Mouse (Mus musculus): ENCODE results near the gene Npas2. TPM values are rescaled to one million over a fixed set of nuclear protein-coding genes. Genes with fewer than 3 reads are reported as not detected.

The Npas2 gene
- total and polyA plus RNA-seq, 3 experiments: not detected

GRCm38 (mm10) chr1:39260183-39260978 lies 66.8 kb downstream of the Npas2 start:
- H3K4me1 ChIP-seq (ENCODE audit: control insufficient read depth in 1 of 2, insufficient read depth in 2 of 2, low read length in 2 of 2): no peaks in the 10 kb centered on the region
- H3K36me3 ChIP-seq (ENCODE audit: control insufficient read depth in 1 of 2, insufficient read depth in 2 of 2, low read length in 2 of 2): no peaks in the 10 kb centered on the region
- no peak for DNase-seq (ENCODE audit: low read depth, low spot score)
- H3K9me3 ChIP-seq (replicated peaks; ENCODE audit: insufficient read depth, low read length): no peaks in the 10 kb centered on the region
- no peaks in the 10 kb centered on the region for H3K79me2 ChIP-seq (ENCODE audit: control insufficient read depth, insufficient read depth, low read length, poor library complexity)
- 0 out of 4 replicates have a peak, but pooled peaks cover 0 to 1% of the 10 kb centered on the region in 2 experiments for H3K27me3 ChIP-seq (ENCODE audit: control insufficient read depth in 1 of 2, insufficient read depth in 2 of 2, low read length in 2 of 2)
- no peak overlapping the region for H3K27ac ChIP-seq (ENCODE audit: control insufficient read depth, low read depth, low read length)
- no peak overlapping the region for H3K4me3 ChIP-seq (ENCODE audit: control insufficient read depth in 1 of 2, insufficient read depth in 1 of 2, low read depth in 2 of 2, low read length in 2 of 2)
- TF ChIP-seq ZNF384 (IDR thresholded peaks at IDR 0.05; ENCODE audit: low read depth, low read length) (no peak), EP300 (IDR thresholded peaks at IDR 0.05; ENCODE audit: low read depth in 1 of 2, low read length in 2 of 2) (no peak), ZKSCAN1 (IDR thresholded peaks at IDR 0.05; ENCODE audit: low read depth, low read length) (no peak), KAT2A (conservative IDR thresholded peaks at IDR 0.05; ENCODE audit: low read depth, low read length) (no peak), UBTF (IDR thresholded peaks at IDR 0.05; ENCODE audit: borderline replicate concordance, insufficient read depth, low read depth, low read length) (no peak), ETS1 (IDR thresholded peaks at IDR 0.05; ENCODE audit: low read depth, low read length) (no peak), CTCF (IDR thresholded peaks at IDR 0.05 in 2 of 3, conservative IDR thresholded peaks at IDR 0.05 in 1 of 3; ENCODE audit: control insufficient read depth in 1 of 3, insufficient read depth in 1 of 3, low read depth in 2 of 3, low read length in 3 of 3, poor library complexity in 1 of 3, severe bottlenecking in 1 of 3) (no peak), RCOR1 (IDR thresholded peaks at IDR 0.05; ENCODE audit: low read depth, low read length) (no peak), MXI1 (IDR thresholded peaks at IDR 0.05; ENCODE audit: low read depth, low read length) (no peak), MEF2A (IDR thresholded peaks at IDR 0.05; ENCODE audit: extremely low read depth, insufficient replicate concordance, low read depth, low read length, poor library complexity, severe bottlenecking) (no peak), NELFE (IDR thresholded peaks at IDR 0.05; ENCODE audit: low read depth, low read length) (no peak), ZC3H11A (IDR thresholded peaks at IDR 0.05; ENCODE audit: low read depth, low read length) (no peak), CHD1 (IDR thresholded peaks at IDR 0.05; ENCODE audit: low read depth, low read length) (no peak), POLR2A (IDR thresholded peaks at IDR 0.05; ENCODE audit: control insufficient read depth in 1 of 2, insufficient read depth in 1 of 2, low read depth in 1 of 2, low read length in 2 of 2, poor library complexity in 1 of 2) (no peak), RAD21 (IDR thresholded peaks at IDR 0.05; ENCODE audit: low read depth, low read length) (no peak), TCF12 (IDR thresholded peaks at IDR 0.05; ENCODE audit: low read depth, low read length) (no peak), MAFK (IDR thresholded peaks at IDR 0.05; ENCODE audit: borderline replicate concordance, low read depth, low read length) (no peak), NRF1 (IDR thresholded peaks at IDR 0.05; ENCODE audit: insufficient read depth, low read depth, low read length, poor library complexity, severe bottlenecking) (no peak)
- H3K9ac ChIP-seq (ENCODE audit: control insufficient read depth, low read depth, low read length, poor library complexity, severe bottlenecking): no peak overlapping the region

Measured in MEL (cell line).